Mouse (Mus musculus) hindbrain, embryonic 12.5 days (tissue): Measurements from ENCODE around the gene Aig1. TPM values are rescaled to one million over a fixed set of nuclear protein-coding genes. Genes with fewer than 3 reads are reported as not detected.
A peak's percentile ranks its signal among the peaks of the same experiment; 100 is the strongest.
"Not testable (repeated sequence)": the region's sequence is repeated elsewhere in the genome, so short reads cannot be mapped to it uniquely, and the experiment has no call there.

Experiments
- ATAC-seq: fragments of 200-750 bp; cut with Nextera tagmentation; 2 replicates; pipeline ENCODE4 v1.8.0; 2017; ENCODE audit warnings: moderate TSS enrichment; ENCODE audit not compliant: low FRiP score
- H3K27ac ChIP-seq: fragments of 300-500 bp; sonication (generic); 2 replicates; pipeline ENCODE4 v1.5.1; 2016; ENCODE audit warnings: mild to moderate bottlenecking
- H3K27me3 ChIP-seq: fragments of 300-500 bp; sonication (generic); 2 replicates; pipeline ENCODE4 v1.6.1; 2016; ENCODE audit warnings: mild to moderate bottlenecking
- H3K36me3 ChIP-seq: fragments of 300-500 bp; sonication (generic); 2 replicates; pipeline ENCODE4 v1.6.1; 2016; ENCODE audit warnings: mild to moderate bottlenecking
- H3K4me1 ChIP-seq: fragments of 300-500 bp; sonication (generic); 2 replicates; pipeline ENCODE4 v1.6.1; 2016
- H3K4me2 ChIP-seq: fragments of 300-500 bp; sonication (generic); replicated peaks from 2 replicates; pipeline ENCODE4 v1.6.1; 2016; ENCODE audit warnings: mild to moderate bottlenecking
- H3K4me3 ChIP-seq: fragments of 300-500 bp; sonication (generic); 2 replicates; pipeline ENCODE4 v1.5.1; 2016; ENCODE audit warnings: mild to moderate bottlenecking
- H3K9ac ChIP-seq: fragments of 300-500 bp; sonication (generic); 2 replicates; pipeline ENCODE4 v1.6.1; 2016; ENCODE audit warnings: mild to moderate bottlenecking, moderate library complexity
- H3K9me3 ChIP-seq: fragments of 300-500 bp; sonication (generic); replicated peaks from 2 replicates; pipeline ENCODE4 v1.6.1; 2016; ENCODE audit warnings: mild to moderate bottlenecking
- WGBS: fragments of 180-500 bp; shearing (Covaris S2); methylation state at CpG from one replicate; pipeline ENCODE4 v1.1.7; 2016; 5-methylcytosine and 5-hydroxymethylcytosine counted together
- polyA plus RNA-seq: library from polyadenylated mRNA; unstranded; fragments of >200 nt; fragmentation: Nextera tagmentation; extraction: Ambion mirVana; gene quantifications from 2 replicates; pipeline ENCODE4 v1.2.1, GENCODE M21; 2016

The Aig1 gene
- 39.9 and 43.1 TPM in 2 replicates for polyA plus RNA-seq

DNA sequence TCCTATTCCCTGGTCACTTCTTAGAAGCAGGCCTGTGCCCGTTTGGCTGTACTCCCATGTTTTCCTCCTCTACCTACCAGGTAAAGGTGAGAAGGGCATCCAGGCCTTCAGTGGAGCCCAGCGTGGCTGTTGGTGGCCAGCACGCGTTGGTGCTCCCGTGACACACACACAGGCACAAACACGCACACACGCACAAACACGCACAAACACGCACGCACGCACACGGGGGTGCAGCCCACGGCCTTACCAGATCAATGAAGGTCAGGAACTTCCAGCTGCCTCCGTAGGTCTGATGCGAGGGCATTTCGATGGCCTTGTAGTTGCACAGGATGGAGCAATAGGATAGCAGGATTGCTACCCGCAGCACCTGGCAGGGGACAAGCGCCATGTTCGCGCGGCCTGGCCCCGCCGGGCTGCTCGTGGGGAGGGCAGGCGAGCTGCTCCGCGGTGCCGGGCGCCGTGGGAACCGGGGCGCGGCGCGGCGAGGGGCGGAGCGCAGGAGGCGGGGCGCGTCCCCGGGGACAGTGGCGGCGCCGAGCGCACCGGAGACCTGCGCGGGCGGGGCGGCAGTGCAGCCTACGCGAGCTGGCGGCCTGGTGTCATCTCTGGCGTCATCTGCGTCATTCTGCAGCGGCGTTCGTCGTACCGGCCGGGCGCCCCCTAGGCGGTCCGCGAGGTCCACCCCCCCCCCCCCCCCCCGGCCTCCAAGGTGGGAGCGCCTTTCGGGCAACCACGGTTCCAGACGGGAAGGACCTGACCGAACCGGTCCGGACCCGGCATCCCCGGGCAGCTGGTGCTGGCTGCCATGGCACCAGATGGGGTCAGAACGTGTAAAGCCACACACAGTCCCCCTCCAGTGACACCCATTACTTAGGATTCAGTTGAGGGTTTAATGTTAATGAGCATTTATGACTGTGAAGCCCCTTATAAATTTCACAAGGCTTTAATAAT is at the start of gene Aig1:
Aig1 (minus strand) TSS at position 610 of the 951 bp plus-strand sequence.
- ATAC-seq, result peak; percentile 95
- peak within 1 kb of the TSS; percentile 58 for H3K27ac ChIP-seq
- 3% methylated on average over 73 of the region's 77 CpGs for WGBS

DNA sequence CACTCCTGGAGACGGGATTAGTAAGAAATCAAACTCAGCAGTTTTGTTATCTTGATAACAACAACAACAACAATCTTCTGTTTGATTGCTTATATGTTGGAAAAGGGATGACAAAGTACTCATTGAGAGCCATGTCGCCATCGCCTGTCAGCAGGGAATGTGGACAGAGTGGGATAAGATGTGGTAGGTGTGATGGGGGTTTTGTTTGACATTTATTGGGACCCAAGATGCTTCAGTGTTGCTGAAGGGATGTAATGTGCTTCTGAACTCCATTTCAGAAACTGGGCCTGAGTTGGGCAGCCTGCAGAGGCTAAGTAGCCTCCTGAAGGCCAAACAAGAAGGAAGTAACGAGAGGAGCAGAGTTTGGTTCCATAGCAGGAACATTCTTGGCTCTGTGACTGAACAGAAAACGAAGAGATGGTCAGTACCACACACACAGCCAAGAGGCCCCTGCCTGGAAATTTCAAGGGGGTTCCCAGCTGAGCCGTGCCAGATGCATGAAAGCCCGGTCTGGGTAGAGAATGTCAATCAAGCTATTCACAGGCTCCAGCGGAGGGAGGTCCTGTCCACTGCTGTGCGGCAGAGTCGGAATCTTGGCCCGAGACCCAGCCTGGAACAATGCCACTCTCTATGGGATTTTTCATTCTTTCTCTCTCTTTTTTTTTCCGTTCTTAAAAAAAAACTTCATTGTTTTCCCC is 48.0 kb upstream of the Aig1 start:
- Histone ChIP-seq H3K4me3 (no peak overlapping the region), H3K4me1 (peaks cover 13% of the 10 kb centered on the region), H3K9me3 (no peaks in the 10 kb centered on the region), H3K9ac (no peak overlapping the region), H3K27me3 (no peaks in the 10 kb centered on the region), H3K27ac (no peak overlapping the region), H3K4me2 (0 out of 2 replicates have a peak overlapping the region, but pooled peaks have one; percentile 9), H3K36me3 (no peaks in the 10 kb centered on the region)
- peak; percentile 94 for ATAC-seq
- 16% methylated on average over 12 of the region's 12 CpGs for WGBS

More for the DNA sequence above, at the start of gene Aig1:
- Histone ChIP-seq H3K36me3 (no peaks in the 10 kb centered on the region), H3K4me1 (peaks cover 5% of the 10 kb centered on the region; the same call in 1 of the 2 replicates), H3K27me3 (no peaks in the 10 kb centered on the region), H3K4me3 (peak within 1 kb of the TSS; percentile 79), H3K4me2 (peak within 1 kb of the TSS; percentile 65), H3K9ac (peak within 1 kb of the TSS; percentile 86), H3K9me3 (no peaks in the 10 kb centered on the region)

DNA sequence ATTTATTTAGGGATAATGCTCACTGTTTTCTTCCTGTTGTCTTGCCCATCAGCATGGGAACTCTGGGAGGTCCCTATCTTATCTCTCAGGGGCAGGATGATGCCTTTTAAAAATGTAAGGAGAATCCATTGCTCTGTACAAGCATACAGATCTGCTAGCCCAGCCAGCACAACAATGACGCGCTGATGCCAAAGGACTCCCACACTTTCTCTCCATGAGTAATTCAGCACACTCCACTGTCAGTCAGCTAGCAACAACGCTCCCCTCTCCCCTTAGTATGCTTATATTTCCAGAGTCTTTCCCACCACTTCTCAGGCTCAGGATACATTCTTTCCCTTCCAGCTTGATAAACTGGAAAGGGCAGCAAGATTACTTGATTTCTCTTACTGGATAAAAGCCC is 46.4 kb upstream of the Aig1 start:
- Histone ChIP-seq H3K27me3 (no peaks in the 10 kb centered on the region), H3K9ac (no peak overlapping the region), H3K36me3 (no peaks in the 10 kb centered on the region), H3K4me2 (no peak overlapping the region), H3K4me1 (peaks cover 13% of the 10 kb centered on the region), H3K9me3 (no peaks in the 10 kb centered on the region), H3K27ac (no peak overlapping the region), H3K4me3 (no peak overlapping the region)
- WGBS, result 61% methylated on average over 3 of the region's 3 CpGs
- ATAC-seq, result no peak

DNA sequence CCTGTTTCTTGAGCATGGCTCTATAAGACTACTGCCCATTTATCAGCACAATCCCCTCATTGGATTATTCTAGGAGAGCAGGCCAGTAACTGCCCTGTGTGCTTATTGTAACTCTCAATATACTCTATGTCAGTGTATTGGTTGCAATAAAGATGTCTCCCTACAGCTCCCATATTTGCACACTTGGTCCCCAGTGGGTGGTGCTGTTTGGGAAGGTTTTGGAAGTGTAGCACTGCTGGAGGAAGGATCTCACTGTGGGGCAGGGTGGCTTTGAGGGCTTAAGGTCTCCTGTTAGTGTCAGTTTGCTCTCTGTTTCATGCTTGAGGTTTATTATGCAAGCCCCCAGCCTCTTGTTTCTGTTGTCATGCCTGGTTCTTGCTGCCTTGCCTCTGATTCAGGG is 44.9 kb upstream of the Aig1 start:
- ATAC-seq, result no peak
- H3K4me3 ChIP-seq, result no peak overlapping the region

DNA sequence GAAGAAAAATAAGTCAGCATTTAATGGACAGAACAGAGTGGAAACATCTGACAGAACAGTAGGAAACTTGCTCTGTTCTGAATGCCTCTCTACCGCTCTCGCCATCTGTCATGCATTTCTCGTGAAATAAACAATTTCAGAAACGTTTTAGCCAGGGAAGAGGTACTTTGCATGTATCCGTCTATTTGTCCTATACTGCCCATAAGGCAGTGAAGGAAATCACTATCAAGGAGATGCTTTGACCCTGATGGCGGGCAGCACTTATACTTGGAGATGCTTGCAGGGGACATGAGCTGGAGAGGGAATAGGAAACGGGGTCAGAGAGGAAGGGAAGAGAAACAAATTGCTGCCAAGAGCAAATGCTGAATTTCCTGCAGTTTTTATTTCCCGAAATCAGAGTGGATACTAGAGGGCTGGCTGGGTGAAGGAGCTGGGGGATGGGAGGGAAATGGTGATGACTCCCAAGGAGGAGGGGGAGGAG is 37.5 kb upstream of the Aig1 start:
- ATAC-seq, result no peak
- no peak overlapping the region for H3K4me3 ChIP-seq
- H3K4me2 ChIP-seq, result no peak overlapping the region
- no peaks in the 10 kb centered on the region for H3K4me1 ChIP-seq
- H3K36me3 ChIP-seq, result no peaks in the 10 kb centered on the region
- no peaks in the 10 kb centered on the region for H3K9me3 ChIP-seq
- H3K9ac ChIP-seq, result no peak overlapping the region
- no peak overlapping the region for H3K27ac ChIP-seq
- no peaks in the 10 kb centered on the region for H3K27me3 ChIP-seq
- WGBS, result 72% methylated on average over 8 of the region's 8 CpGs

More for the DNA sequence above, 44.9 kb upstream of the Aig1 start:
- Histone ChIP-seq H3K4me1 (peaks cover 13% of the 10 kb centered on the region), H3K36me3 (no peaks in the 10 kb centered on the region), H3K9me3 (no peaks in the 10 kb centered on the region), H3K27ac (no peak overlapping the region), H3K4me2 (no peak overlapping the region), H3K27me3 (no peaks in the 10 kb centered on the region), H3K9ac (no peak overlapping the region)

DNA sequence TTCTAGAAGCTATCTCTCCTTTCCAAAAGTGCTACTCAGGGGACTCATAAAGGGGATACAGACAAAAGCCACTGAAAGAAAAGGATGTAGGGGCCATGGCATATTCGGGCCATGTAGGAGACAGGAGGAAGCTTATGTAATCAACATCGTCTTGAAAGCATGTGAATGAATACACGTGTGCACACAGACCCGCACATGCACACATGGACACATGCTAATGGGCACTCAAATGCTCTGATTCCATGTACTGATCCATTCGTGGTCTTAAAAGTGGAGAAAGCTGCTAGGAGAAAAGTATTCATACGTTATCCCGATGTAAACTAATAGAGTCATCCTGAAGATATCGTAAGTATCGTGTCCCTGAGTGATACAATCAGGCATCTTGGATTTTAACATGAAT is 36.8 kb upstream of the Aig1 start:
- no peak overlapping the region for H3K27ac ChIP-seq
- H3K4me2 ChIP-seq, result no peak overlapping the region
- no peak overlapping the region for H3K9ac ChIP-seq
- no peaks in the 10 kb centered on the region for H3K27me3 ChIP-seq
- no peaks in the 10 kb centered on the region for H3K9me3 ChIP-seq
- no peak for ATAC-seq
- H3K36me3 ChIP-seq, result no peaks in the 10 kb centered on the region
- no peaks in the 10 kb centered on the region for H3K4me1 ChIP-seq
- H3K4me3 ChIP-seq, result no peak overlapping the region
- 91% methylated on average over 9 of the region's 9 CpGs for WGBS

DNA sequence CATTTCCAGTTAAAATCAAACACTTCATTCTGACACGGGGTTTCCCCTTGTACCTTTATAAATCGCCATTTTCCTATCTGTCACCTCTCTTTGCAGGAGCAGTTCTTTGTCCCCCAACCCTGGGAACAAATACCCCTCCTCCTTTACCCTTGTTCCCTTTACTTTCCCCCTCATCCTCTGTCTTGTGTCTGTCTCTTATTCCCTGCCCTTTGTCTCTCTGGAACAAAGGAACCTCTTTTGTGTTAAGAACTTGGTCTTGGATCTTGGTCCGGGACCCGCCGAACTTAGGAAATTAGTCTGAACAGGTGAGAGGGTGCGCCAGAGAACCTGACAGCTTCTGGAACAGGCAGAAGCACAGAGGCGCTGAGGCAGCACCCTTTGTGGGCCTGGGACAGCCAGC is 24.0 kb upstream of the Aig1 start:
- not testable (repeated sequence) for H3K9me3 ChIP-seq, H3K4me2 ChIP-seq, H3K36me3 ChIP-seq, H3K9ac ChIP-seq, ATAC-seq, H3K27ac ChIP-seq, H3K27me3 ChIP-seq, H3K4me3 ChIP-seq, H3K4me1 ChIP-seq
- WGBS, result 90% methylated on average over 7 of the region's 7 CpGs

DNA sequence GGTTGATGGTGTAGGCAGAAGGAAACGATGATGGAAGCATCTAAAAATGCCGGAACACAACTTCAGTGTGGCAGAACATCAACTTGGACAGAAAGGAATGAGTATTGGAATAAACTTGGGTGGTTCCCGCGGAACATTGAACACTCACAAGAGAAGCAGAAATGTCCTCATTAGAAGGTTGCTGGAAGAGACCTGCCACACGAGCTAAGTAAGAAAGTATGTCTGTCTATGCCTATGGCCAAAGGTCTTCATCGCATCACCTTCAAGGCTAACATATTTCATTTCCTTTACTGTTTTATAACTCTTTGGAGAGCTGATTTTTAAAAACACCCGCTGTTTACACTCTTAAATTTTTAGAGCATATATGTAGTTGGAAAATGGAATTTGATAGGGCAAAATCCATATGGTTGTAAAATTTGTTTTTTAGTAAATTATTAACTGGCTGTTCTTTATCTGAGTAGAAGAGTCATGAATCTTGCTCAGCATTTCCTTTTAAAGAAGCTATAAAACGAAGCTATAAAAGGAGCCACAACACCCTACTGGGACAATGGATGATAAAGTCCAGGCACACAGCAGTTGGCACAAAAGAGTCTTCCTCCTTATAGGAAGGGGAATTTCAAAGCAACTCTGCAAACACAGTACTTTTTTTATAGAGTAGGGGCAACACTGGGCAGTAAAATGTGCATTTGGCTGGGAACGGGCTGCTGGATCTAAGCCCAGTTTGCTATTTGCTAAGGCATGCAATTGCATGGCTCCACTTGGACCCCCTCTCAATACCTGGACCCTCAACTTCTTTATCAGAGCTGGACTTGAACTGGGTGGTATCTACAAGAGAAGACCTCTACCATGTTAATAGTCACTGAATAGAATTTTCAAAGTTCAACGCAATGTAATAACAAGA is 14.4 kb upstream of the Aig1 start:
- H3K36me3 ChIP-seq, result no peaks in the 10 kb centered on the region
- WGBS, result 86% methylated on average over 10 of the region's 10 CpGs
- no peaks in the 10 kb centered on the region for H3K27me3 ChIP-seq
- no peak overlapping the region for H3K27ac ChIP-seq
- no peak overlapping the region for H3K9ac ChIP-seq
- no peak for ATAC-seq
- H3K4me2 ChIP-seq, result no peak overlapping the region
- no peaks in the 10 kb centered on the region for H3K4me1 ChIP-seq
- no peaks in the 10 kb centered on the region for H3K9me3 ChIP-seq
- no peak overlapping the region for H3K4me3 ChIP-seq

DNA sequence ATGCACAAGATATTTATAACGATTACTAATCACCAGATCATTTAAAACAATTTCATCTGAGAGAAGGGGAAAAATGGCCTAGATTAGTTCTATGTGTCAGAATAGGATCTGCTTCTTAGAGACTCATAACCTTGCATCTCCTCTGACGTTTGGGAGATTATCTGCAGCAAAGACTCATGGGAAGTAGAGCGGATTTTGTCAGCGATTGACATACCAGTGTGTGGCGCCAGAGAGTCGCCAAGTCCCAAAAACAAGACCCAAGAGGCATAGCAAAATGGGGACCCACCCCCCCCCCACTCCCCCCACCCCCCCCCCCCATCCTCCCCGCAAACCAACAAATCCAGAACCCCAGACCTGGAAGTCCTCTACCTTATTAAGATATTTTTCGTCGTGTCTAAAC is 13.7 kb upstream of the Aig1 start:
- Histone ChIP-seq H3K9me3 (no peaks in the 10 kb centered on the region), H3K36me3 (no peaks in the 10 kb centered on the region), H3K4me2 (no peak overlapping the region), H3K27ac (no peak overlapping the region), H3K4me1 (no peaks in the 10 kb centered on the region), H3K4me3 (no peak overlapping the region), H3K27me3 (no peaks in the 10 kb centered on the region), H3K9ac (no peak overlapping the region)
- 74% methylated on average over 8 of the region's 9 CpGs for WGBS
- no peak for ATAC-seq

DNA sequence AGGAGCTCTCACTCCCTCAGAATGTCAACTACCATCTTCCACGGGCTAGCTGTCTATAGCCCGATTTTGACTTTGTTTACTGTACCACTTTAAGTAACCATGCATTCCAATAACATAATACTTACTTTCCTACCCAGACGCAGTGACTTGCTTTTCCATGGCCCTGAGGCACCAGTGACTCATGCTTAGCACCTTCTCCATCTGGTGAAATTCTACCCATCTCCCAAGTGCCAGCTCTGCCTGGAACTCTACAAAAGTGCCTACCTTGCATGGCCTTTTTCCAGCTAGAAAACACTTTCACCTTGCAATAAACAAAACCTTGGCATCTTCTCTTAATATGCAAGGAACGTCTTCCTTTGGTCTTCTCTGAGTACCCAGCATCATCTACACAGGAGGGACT is 9.9 kb upstream of the Aig1 start:
- WGBS, result 93% methylated on average over 4 of the region's 4 CpGs
- H3K36me3 ChIP-seq, result no peaks in the 10 kb centered on the region
- no peaks in the 10 kb centered on the region for H3K9me3 ChIP-seq

DNA sequence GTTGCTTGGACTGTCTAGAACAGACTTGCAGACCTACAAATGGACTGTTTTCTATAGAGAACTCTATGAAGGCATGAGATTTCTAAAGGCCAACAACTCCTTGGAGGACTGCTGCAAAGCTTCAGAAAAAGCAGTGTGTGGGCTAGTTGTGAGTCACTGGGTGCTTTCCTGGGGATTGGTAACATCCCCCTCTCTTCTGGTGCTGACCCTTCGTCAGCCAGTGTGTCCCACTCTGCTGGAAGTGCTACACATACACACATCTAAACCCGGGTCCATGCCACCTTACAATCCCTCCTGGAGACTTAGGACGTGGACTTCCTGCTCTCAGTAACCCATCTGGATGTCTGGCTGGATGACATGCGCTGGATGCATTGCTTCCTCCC is 6.2 kb upstream of the Aig1 start:
- no peak overlapping the region for H3K27ac ChIP-seq
- WGBS, result 81% methylated on average over 4 of the region's 4 CpGs
- H3K4me1 ChIP-seq, result no peaks in the 10 kb centered on the region

More for the DNA sequence above, 9.9 kb upstream of the Aig1 start:
- Histone ChIP-seq H3K4me3 (no peak overlapping the region), H3K9ac (no peak overlapping the region), H3K27me3 (no peaks in the 10 kb centered on the region), H3K4me2 (no peak overlapping the region), H3K27ac (no peak overlapping the region), H3K4me1 (no peaks in the 10 kb centered on the region)
- ATAC-seq, result no peak

More for the DNA sequence above, 6.2 kb upstream of the Aig1 start:
- no peaks in the 10 kb centered on the region for H3K27me3 ChIP-seq
- H3K9me3 ChIP-seq, result no peaks in the 10 kb centered on the region
- H3K9ac ChIP-seq, result no peak overlapping the region
- no peak for ATAC-seq
- H3K4me3 ChIP-seq, result no peak overlapping the region
- H3K4me2 ChIP-seq, result no peak overlapping the region
- H3K36me3 ChIP-seq, result no peaks in the 10 kb centered on the region
